Mouse (Mus musculus): Measurements from ENCODE around the gene Slc35b4. TPM values are rescaled to one million over a fixed set of nuclear protein-coding genes. Genes with fewer than 3 reads are reported as not detected.
A peak's percentile ranks its signal among the peaks of the same experiment; 100 is the strongest.

The Slc35b4 gene
- polyA plus RNA-seq, 1 experiment, result 39.4 TPM

- Histone ChIP-seq H3K27ac (ENCODE audit: insufficient read depth, low read depth, low read length) (no peak overlapping the region), H3K4me3 (ENCODE audit: insufficient read depth, low read length) (no peak overlapping the region), H3K4me1 (ENCODE audit: control insufficient read depth, insufficient read depth, low read length) (no peaks in the 10 kb centered on the region)
- TF ChIP-seq CTCF (IDR thresholded peaks at IDR 0.05; ENCODE audit: low read depth, low read length), result no peak
- no peak for TF ChIP-seq POLR2A (IDR thresholded peaks at IDR 0.05; ENCODE audit: borderline replicate concordance, low read depth, low read length)
Measured at GRCm38 (mm10) chr6:34189494-34189893, 12.6 kb upstream of the Slc35b4 start.

GRCm38 (mm10) chr6:34187986-34188599 lies 11.2 kb upstream of the Slc35b4 start:
- TF ChIP-seq POLR2A (IDR thresholded peaks at IDR 0.05; ENCODE audit: borderline replicate concordance, low read depth, low read length) (no peak), CTCF (IDR thresholded peaks at IDR 0.05; ENCODE audit: low read depth, low read length) (no peak)
- Histone ChIP-seq H3K4me3 (ENCODE audit: insufficient read depth, low read length) (no peak overlapping the region), H3K27ac (ENCODE audit: insufficient read depth, low read depth, low read length) (no peak overlapping the region), H3K4me1 (ENCODE audit: control insufficient read depth, insufficient read depth, low read length) (no peaks in the 10 kb centered on the region)

- H3K4me1 ChIP-seq (ENCODE audit: control insufficient read depth, insufficient read depth, low read length), result no peaks in the 10 kb centered on the region
- no peak overlapping the region for H3K27ac ChIP-seq (ENCODE audit: insufficient read depth, low read depth, low read length)
- no peak overlapping the region for H3K4me3 ChIP-seq (ENCODE audit: insufficient read depth, low read length)
- TF ChIP-seq POLR2A (IDR thresholded peaks at IDR 0.05; ENCODE audit: borderline replicate concordance, low read depth, low read length) (no peak), CTCF (IDR thresholded peaks at IDR 0.05; ENCODE audit: low read depth, low read length) (no peak)
Measured at GRCm38 (mm10) chr6:34187273-34187863, 10.5 kb upstream of the Slc35b4 start.

GRCm38 (mm10) chr6:34183326-34183725 lies 6.4 kb upstream of the Slc35b4 start:
- TF ChIP-seq POLR2A (IDR thresholded peaks at IDR 0.05; ENCODE audit: borderline replicate concordance, low read depth, low read length), result no peak
- no peak for TF ChIP-seq CTCF (IDR thresholded peaks at IDR 0.05; ENCODE audit: low read depth, low read length)
- Histone ChIP-seq H3K27ac (ENCODE audit: insufficient read depth, low read depth, low read length) (no peak overlapping the region), H3K4me3 (ENCODE audit: insufficient read depth, low read length) (no peak overlapping the region), H3K4me1 (ENCODE audit: control insufficient read depth, insufficient read depth, low read length) (no peaks in the 10 kb centered on the region)

- peaks cover 6% of the 10 kb centered on the region for H3K4me1 ChIP-seq (ENCODE audit: control insufficient read depth, insufficient read depth, low read length)
- H3K4me3 ChIP-seq (ENCODE audit: insufficient read depth, low read length), result no peak overlapping the region
- H3K27ac ChIP-seq (ENCODE audit: insufficient read depth, low read depth, low read length), result no peak overlapping the region
- TF ChIP-seq CTCF (IDR thresholded peaks at IDR 0.05; ENCODE audit: low read depth, low read length) (no peak), POLR2A (IDR thresholded peaks at IDR 0.05; ENCODE audit: borderline replicate concordance, low read depth, low read length) (no peak)
Measured at GRCm38 (mm10) chr6:34181961-34182360, 5.0 kb upstream of the Slc35b4 start.

- no peak overlapping the region for H3K4me3 ChIP-seq (ENCODE audit: insufficient read depth, low read length)
- TF ChIP-seq POLR2A (IDR thresholded peaks at IDR 0.05; ENCODE audit: borderline replicate concordance, low read depth, low read length) (no peak), CTCF (IDR thresholded peaks at IDR 0.05; ENCODE audit: low read depth, low read length) (no peak)
- H3K27ac ChIP-seq (ENCODE audit: insufficient read depth, low read depth, low read length), result no peak overlapping the region
- H3K4me1 ChIP-seq (ENCODE audit: control insufficient read depth, insufficient read depth, low read length), result peaks cover 9% of the 10 kb centered on the region
Measured at GRCm38 (mm10) chr6:34179911-34180310, 3.0 kb upstream of the Slc35b4 start.

- no peak overlapping the region for H3K4me3 ChIP-seq (ENCODE audit: insufficient read depth, low read length)
- TF ChIP-seq POLR2A (IDR thresholded peaks at IDR 0.05; ENCODE audit: borderline replicate concordance, low read depth, low read length), result no peak
- TF ChIP-seq CTCF (IDR thresholded peaks at IDR 0.05; ENCODE audit: low read depth, low read length), result no peak
- H3K4me1 ChIP-seq (ENCODE audit: control insufficient read depth, insufficient read depth, low read length), result peaks cover 14% of the 10 kb centered on the region
- no peak overlapping the region for H3K27ac ChIP-seq (ENCODE audit: insufficient read depth, low read depth, low read length)
Measured at GRCm38 (mm10) chr6:34179007-34179406, 2.1 kb upstream of the Slc35b4 start.

- Histone ChIP-seq H3K4me3 (ENCODE audit: insufficient read depth, low read length) (peak overlapping the region; percentile 86), H3K4me1 (ENCODE audit: control insufficient read depth, insufficient read depth, low read length) (peaks cover 14% of the 10 kb centered on the region), H3K27ac (ENCODE audit: insufficient read depth, low read depth, low read length) (peak overlapping the region; percentile 45)
- TF ChIP-seq POLR2A (IDR thresholded peaks at IDR 0.05; ENCODE audit: borderline replicate concordance, low read depth, low read length) (no peak), CTCF (IDR thresholded peaks at IDR 0.05; ENCODE audit: low read depth, low read length) (no peak)
Measured at GRCm38 (mm10) chr6:34176111-34176863, 624 bp downstream of the Slc35b4 start.

GRCm38 (mm10) chr6:34174715-34175114 lies 2.2 kb downstream of the Slc35b4 start:
- TF ChIP-seq POLR2A (IDR thresholded peaks at IDR 0.05; ENCODE audit: borderline replicate concordance, low read depth, low read length), result no peak
- TF ChIP-seq CTCF (IDR thresholded peaks at IDR 0.05; ENCODE audit: low read depth, low read length), result no peak
- Histone ChIP-seq H3K27ac (ENCODE audit: insufficient read depth, low read depth, low read length) (no peak overlapping the region), H3K4me1 (ENCODE audit: control insufficient read depth, insufficient read depth, low read length) (peaks cover 14% of the 10 kb centered on the region), H3K4me3 (ENCODE audit: insufficient read depth, low read length) (no peak overlapping the region)

- TF ChIP-seq CTCF (IDR thresholded peaks at IDR 0.05; ENCODE audit: low read depth, low read length) (no peak), POLR2A (IDR thresholded peaks at IDR 0.05; ENCODE audit: borderline replicate concordance, low read depth, low read length) (no peak)
- peaks cover 14% of the 10 kb centered on the region for H3K4me1 ChIP-seq (ENCODE audit: control insufficient read depth, insufficient read depth, low read length)
- H3K27ac ChIP-seq (ENCODE audit: insufficient read depth, low read depth, low read length), result no peak overlapping the region
- no peak overlapping the region for H3K4me3 ChIP-seq (ENCODE audit: insufficient read depth, low read length)
Measured at GRCm38 (mm10) chr6:34173251-34173650, 3.7 kb downstream of the Slc35b4 start.

Data from bone marrow macrophage, adult 2 months (primary cell).